8 mouse cellular contexts compared by ENCODE assay signal in genomic region chr13:38657865-38658264, GRCm38 (mm10). TPM values are rescaled to one million over a fixed set of nuclear protein-coding genes. Genes with fewer than 3 reads are reported as not detected.
DNase-seq lines count a peak whose midpoint lies in the region; ATAC-seq and TF ChIP-seq lines count a peak whose summit lies in the region.

No protein-coding gene starts in this region.

- TF ChIP-seq POLR2A in ES-Bruce4 (IDR thresholded peaks at IDR 0.05; ENCODE audit: insufficient read depth, low read length), result no peak

- peaks cover 11% of the 10 kb centered on the region; the same call in 1 of the 2 replicates for H3K9me3 ChIP-seq in heart, embryonic 12.5 days (replicated peaks)
- peaks cover 10% of the 10 kb centered on the region; the same call in 1 of the 2 replicates for H3K9me3 ChIP-seq in ES-Bruce4 (replicated peaks; ENCODE audit: control insufficient read depth, insufficient read depth, low read length, poor library complexity, severe bottlenecking)
- 0 out of 2 replicates have a peak, but pooled peaks cover 3% of the 10 kb centered on the region for H3K9me3 ChIP-seq in hindbrain, embryonic 10.5 days
- H3K9me3 ChIP-seq in midbrain, embryonic 11.5 days (ENCODE audit: control insufficient read depth, low read length), result no peaks in the 10 kb centered on the region

- H3K27me3 ChIP-seq in heart, embryonic 12.5 days (replicated peaks), result no peaks in the 10 kb centered on the region
- H3K27me3 ChIP-seq in ES-Bruce4 (ENCODE audit: control insufficient read depth, insufficient read depth, low read length, poor library complexity, severe bottlenecking), result no peaks in the 10 kb centered on the region
- H3K27me3 ChIP-seq in hindbrain, embryonic 10.5 days (ENCODE audit: insufficient read depth, poor library complexity, severe bottlenecking), result no peaks in the 10 kb centered on the region
- no peaks in the 10 kb centered on the region for H3K27me3 ChIP-seq in midbrain, embryonic 11.5 days (ENCODE audit: control insufficient read depth, insufficient read depth, low read length)

- peak overlapping the region; percentile 70 for H3K4me2 ChIP-seq in heart, embryonic 12.5 days
- H3K4me2 ChIP-seq in midbrain, embryonic 11.5 days, result peak overlapping the region; percentile 70

- peak overlapping the region; percentile 90 for H3K9ac ChIP-seq in heart, embryonic 12.5 days
- H3K9ac ChIP-seq in ES-Bruce4 (ENCODE audit: low read depth, poor library complexity, severe bottlenecking), result peak overlapping the region; percentile 93
- peak overlapping the region; percentile 96 for H3K9ac ChIP-seq in midbrain, embryonic 11.5 days (ENCODE audit: low read length)

- H3K36me3 ChIP-seq in heart, embryonic 12.5 days, result peaks cover 35% of the 10 kb centered on the region
- H3K36me3 ChIP-seq in ES-Bruce4 (ENCODE audit: control insufficient read depth, insufficient read depth, low read length, poor library complexity, severe bottlenecking), result peaks cover 41% of the 10 kb centered on the region
- peaks cover 41% of the 10 kb centered on the region for H3K36me3 ChIP-seq in hindbrain, embryonic 10.5 days
- H3K36me3 ChIP-seq in midbrain, embryonic 11.5 days (ENCODE audit: control insufficient read depth, insufficient read depth, low read length), result peaks cover 23% of the 10 kb centered on the region

- DNase-seq in heart, postnatal 36 days, result no peak
- DNase-seq in hindbrain, embryonic 10.5 days (ENCODE audit: low spot score), result no peak
- no peak for DNase-seq in midbrain, embryonic 11.5 days (ENCODE audit: low spot score, missing footprints)
- DNase-seq in thymus, postnatal 10 days (ENCODE audit: low spot score in 2 of 2), result no peak
- no peak for DNase-seq in cerebellum, postnatal 36 days

- WGBS in heart, embryonic 12.5 days, result 36% methylated on average over 4 of the region's 4 CpGs
- 27% methylated on average over 4 of the region's 4 CpGs for WGBS in hindbrain, embryonic 10.5 days
- 23% methylated on average over 4 of the region's 4 CpGs for WGBS in midbrain, embryonic 11.5 days

- peaks cover 14% of the 10 kb centered on the region for H3K4me1 ChIP-seq in heart, embryonic 12.5 days (replicated peaks)
- H3K4me1 ChIP-seq in ES-Bruce4 (ENCODE audit: control insufficient read depth, insufficient read depth, low read length), result peaks cover 2% of the 10 kb centered on the region
- peaks cover 12% of the 10 kb centered on the region for H3K4me1 ChIP-seq in hindbrain, embryonic 10.5 days (replicated peaks)
- H3K4me1 ChIP-seq in midbrain, embryonic 11.5 days (ENCODE audit: control insufficient read depth, insufficient read depth, low read length), result peaks cover 7% of the 10 kb centered on the region; the same call in 1 of the 2 replicates

- no peak for ATAC-seq in heart, embryonic 12.5 days (ENCODE audit: insufficient number of reproducible peaks, low FRiP score)
- no peak for ATAC-seq in midbrain, embryonic 11.5 days (ENCODE audit: low FRiP score)
- no peak for ATAC-seq in granulocyte monocyte progenitor cell, adult 5-6 weeks (replicated peaks; ENCODE audit: poor library complexity, severe bottlenecking)

- TF ChIP-seq EP300 in ES-Bruce4 (IDR thresholded peaks at IDR 0.05; ENCODE audit: insufficient read depth, low read depth, low read length), result no peak

- TF ChIP-seq CTCF in ES-Bruce4 (IDR thresholded peaks at IDR 0.05; ENCODE audit: low read depth, low read length), result no peak

- peak overlapping the region; percentile 84 for H3K4me3 ChIP-seq in heart, embryonic 12.5 days
- peak overlapping the region; percentile 90 for H3K4me3 ChIP-seq in ES-Bruce4 (ENCODE audit: low read depth, low read length)
- H3K4me3 ChIP-seq in hindbrain, embryonic 10.5 days, result peak overlapping the region; percentile 95
- peak overlapping the region; percentile 91 for H3K4me3 ChIP-seq in midbrain, embryonic 11.5 days (ENCODE audit: low read depth, low read length)

- H3K27ac ChIP-seq in heart, embryonic 12.5 days (ENCODE audit: poor library complexity, severe bottlenecking), result no peak overlapping the region
- H3K27ac ChIP-seq in ES-Bruce4 (ENCODE audit: insufficient read depth, low read length), result no peak overlapping the region
- peak overlapping the region; percentile 97 for H3K27ac ChIP-seq in hindbrain, embryonic 10.5 days
- no peak overlapping the region for H3K27ac ChIP-seq in midbrain, embryonic 11.5 days (ENCODE audit: low read depth, low read length)

- intact Hi-C loops in heart, postnatal 36 days (cut with DNase I), result no loop called here

RNA-seq across cellular contexts. Expression of gene Eef1e1, which starts 1.0 kb away (rescaled TPM):
- 36.8 and 37.1 TPM in 2 replicates for polyA plus RNA-seq in heart, embryonic 12.5 days (2016; fragmentation: Nextera tagmentation; extraction: Ambion mirVana)
- total RNA-seq in heart, postnatal 36 days (2021), result 10 to 100 TPM in 1 of 2 experiments, 1 to 10 TPM in 1; 9.3 to 10.5 TPM
- 104 and 128 TPM in 2 replicates for polyA plus RNA-seq in ES-Bruce4 (2011; ENCODE audit: insufficient read depth, insufficient read length, low read depth, missing spikeins)
- polyA plus RNA-seq in hindbrain, embryonic 10.5 days (2016; fragmentation: Nextera tagmentation; extraction: Ambion mirVana), result 69.4 and 71.5 TPM in 2 replicates
- 64.3 and 69.2 TPM in 2 replicates for polyA plus RNA-seq in midbrain, embryonic 11.5 days (2014; fragmentation: Nextera tagmentation; extraction: Ambion mirVana)
- 37.2 and 57.7 TPM in 2 replicates for total RNA-seq in granulocyte monocyte progenitor cell, adult 5-6 weeks (2014; fragmentation: Nextera tagmentation)
- 46.8 and 50.7 TPM in 2 replicates for total RNA-seq in granulocyte monocyte progenitor cell, adult 5-6 weeks (2017)

RNA-seq across cellular contexts. Expression of gene Bloc1s5, which starts 23.0 kb away (rescaled TPM):
- 16.9 and 17.8 TPM in 2 replicates for polyA plus RNA-seq in heart, embryonic 12.5 days (2016; fragmentation: Nextera tagmentation; extraction: Ambion mirVana)
- total RNA-seq in heart, postnatal 36 days (2021), result 1 to 10 TPM; 7.6 to 8.9 TPM
- polyA plus RNA-seq in ES-Bruce4 (2011; ENCODE audit: insufficient read depth, insufficient read length, low read depth, missing spikeins), result 3.9 and 5.1 TPM in 2 replicates
- 20.1 and 25.8 TPM in 2 replicates for polyA plus RNA-seq in hindbrain, embryonic 10.5 days (2016; fragmentation: Nextera tagmentation; extraction: Ambion mirVana)
- 28.6 and 29.5 TPM in 2 replicates for polyA plus RNA-seq in midbrain, embryonic 11.5 days (2014; fragmentation: Nextera tagmentation; extraction: Ambion mirVana)
- total RNA-seq in granulocyte monocyte progenitor cell, adult 5-6 weeks (2014; fragmentation: Nextera tagmentation), result 6.1 and 11.6 TPM in 2 replicates
- total RNA-seq in granulocyte monocyte progenitor cell, adult 5-6 weeks (2017), result 5.9 and 7.9 TPM in 2 replicates
